Mouse (Mus musculus): ENCODE data around the gene Serpina9.

DNA sequence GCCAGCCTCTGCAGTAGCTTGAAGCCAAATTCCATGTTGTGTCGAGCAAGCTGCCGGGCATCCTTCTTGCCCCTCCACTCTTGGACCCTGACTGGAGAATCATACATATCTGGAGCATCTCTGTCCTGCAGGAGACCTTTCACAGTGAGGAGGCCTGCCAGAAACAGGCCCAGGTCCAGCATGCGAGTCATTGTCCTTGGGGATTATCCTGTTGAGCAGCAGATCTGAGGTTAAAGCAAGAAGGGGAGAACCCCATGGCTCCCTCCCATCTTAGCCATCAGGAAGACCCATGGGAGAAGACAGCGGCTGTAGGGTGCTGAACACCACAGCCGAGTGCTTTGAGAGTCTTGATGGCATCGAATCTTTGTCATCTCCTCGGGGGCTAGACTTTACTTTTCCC, 24.6 kb upstream of the Serpina9 start:
- no peak for TF ChIP-seq CTCF (IDR thresholded peaks at IDR 0.05; ENCODE audit: insufficient read depth, low read length)
- TF ChIP-seq POLR2A (IDR thresholded peaks at IDR 0.05; ENCODE audit: borderline replicate concordance, extremely low read depth, low read depth, low read length), result no peak
